Mouse (Mus musculus) embryonic fibroblast, embryonic 13.5 days (primary cell): ENCODE measurements at regions not wholly inside any gene's neighbourhood (a gene's known extent, or its start where the extent isn't known, plus 50 kb on each side); places are given as distances from the start of the nearest gene placed in this dataset.

ENCODE experiments used
- CTCF ChIP-seq: IDR thresholded peaks from 2 replicates; pipeline ENCODE4 v1.5.1; 2011; ENCODE audit warnings: mild to moderate bottlenecking, control low read depth, low read length, moderate library complexity, borderline replicate concordance; ENCODE audit not compliant: insufficient read depth
- POLR2A ChIP-seq: IDR thresholded peaks from 2 replicates; pipeline ENCODE4 v1.6.1; 2011; ENCODE audit warnings: low read depth, mild to moderate bottlenecking, control low read depth, low read length, moderate library complexity

GRCm38 (mm10) chr16:29977711-29978110 lies 86.5 kb upstream of the Hes1 start:
- TF ChIP-seq POLR2A (no peak), CTCF (no peak)
